Mouse (Mus musculus) lung, postnatal 14 days (tissue): Measurements from ENCODE around the gene Nr2e3.
"Not testable (repeated sequence)": the region's sequence is repeated elsewhere in the genome, so short reads cannot be mapped to it uniquely, and the experiment has no call there.

ENCODE experiments used
- DNase-seq: peaks from one replicate; pipeline ENCODE4 v3.0.0; 2021

Gene Nr2e3

DNA sequence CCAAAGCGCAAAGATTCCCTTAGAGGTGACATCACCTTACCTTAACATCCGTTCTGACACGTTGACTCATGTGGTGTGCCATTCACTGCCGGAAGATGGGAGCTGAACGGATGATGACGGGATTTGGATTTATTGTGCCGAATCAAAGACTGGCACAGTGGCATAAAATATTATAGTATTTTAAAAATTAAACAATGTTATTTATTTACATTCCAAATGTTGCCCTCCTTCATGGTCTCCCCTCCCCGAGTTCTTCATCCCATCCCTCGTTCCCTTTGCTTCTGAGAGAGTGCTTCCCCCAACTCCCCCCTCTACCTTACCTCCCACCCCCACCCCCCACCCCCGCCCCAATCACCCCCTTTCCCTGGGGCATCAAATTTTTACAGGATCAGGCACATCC lies at the start of gene Nr2e3:
TSS of gene Nr2e3 (minus strand) at position 101 of the 400 bp plus-strand sequence.
- no peak for DNase-seq

DNA sequence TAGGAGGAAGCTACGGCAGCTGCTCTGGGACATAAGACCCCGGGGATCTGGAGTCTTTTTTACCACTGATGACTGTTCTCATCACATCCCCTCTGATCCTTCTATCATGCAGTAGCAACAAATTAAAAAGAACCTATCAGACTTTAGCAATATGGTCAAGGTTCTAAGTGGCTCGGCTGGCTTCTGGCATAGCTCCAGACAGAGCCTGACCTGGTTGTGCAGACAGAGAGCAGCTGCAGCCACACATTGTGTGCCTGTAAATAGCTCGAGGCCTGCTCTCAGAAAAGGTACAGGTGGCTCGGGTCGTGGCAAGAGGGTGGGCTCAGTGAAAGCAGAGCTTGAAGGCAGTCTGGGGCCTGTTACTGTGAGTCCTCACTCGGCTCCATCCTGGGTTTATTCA lies 48.5 kb upstream of the Nr2e3 start:
- DNase-seq: no peak

DNA sequence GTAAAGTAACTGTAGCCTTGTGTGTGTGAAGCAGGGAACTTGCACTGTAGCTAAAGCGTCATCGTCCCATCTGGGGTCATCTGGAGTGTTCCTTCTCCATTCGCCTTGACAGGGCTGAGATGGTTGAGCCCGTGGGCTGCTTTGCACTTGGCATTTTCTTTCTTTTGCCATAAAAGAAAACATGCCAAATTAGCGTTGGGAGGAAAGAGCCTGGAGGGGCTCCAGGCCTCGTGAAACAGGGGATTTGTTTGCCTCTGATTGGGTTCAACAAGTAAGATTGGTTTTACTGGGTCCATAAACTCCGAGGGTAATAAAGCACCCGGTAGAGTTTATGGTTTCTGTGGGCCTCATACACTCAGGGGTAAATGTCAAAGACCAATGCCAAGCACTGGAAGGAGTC lies 41.9 kb upstream of the Nr2e3 start:
- DNase-seq: no peak

DNA sequence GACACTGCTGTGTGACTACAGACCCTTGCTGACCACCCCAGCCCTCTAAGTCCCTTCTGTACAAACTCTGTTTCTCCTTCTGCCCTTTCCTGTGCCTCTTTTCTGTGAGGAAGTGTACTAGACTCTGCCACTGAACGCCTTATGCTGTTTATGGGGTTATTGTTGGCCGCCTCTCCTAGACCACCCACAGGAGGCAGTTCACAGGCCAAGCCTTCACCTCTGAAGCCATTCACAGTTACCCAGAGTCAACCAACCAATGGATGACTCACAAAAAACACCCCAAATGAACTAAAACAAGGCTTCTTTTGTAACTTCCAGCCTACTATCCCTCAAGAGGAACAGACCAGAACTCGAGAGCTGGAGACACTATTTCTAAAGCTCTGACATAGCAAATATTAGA lies 41.0 kb upstream of the Nr2e3 start:
- DNase-seq: no peak

- no peak for DNase-seq
Observed at GRCm38 (mm10) chr9:59997725-59998124, 37.3 kb upstream of the Nr2e3 start.

- DNase-seq: no peak
Observed at GRCm38 (mm10) chr9:59991407-59991806, 30.9 kb upstream of the Nr2e3 start.

DNA sequence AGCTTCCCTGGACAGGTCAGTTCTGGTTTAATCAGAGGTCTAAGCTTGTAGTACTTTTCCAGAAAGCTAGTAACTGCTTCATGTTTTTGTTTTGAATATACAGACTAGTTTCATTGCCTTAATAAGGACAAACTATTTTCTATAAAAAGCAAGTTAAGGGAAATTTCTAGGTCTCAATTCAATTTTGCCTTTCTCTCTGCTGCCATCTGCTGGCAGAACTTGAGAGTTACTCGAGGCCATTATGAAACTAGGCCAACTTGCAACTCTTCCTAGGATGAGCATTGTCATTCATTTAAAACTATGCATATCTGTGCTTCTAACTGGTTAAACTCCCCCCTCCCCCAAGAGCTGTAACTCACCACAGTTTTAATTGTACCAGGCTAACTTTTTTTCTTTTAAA lies 29.4 kb upstream of the Nr2e3 start:
- DNase-seq: peak; percentile 75

DNA sequence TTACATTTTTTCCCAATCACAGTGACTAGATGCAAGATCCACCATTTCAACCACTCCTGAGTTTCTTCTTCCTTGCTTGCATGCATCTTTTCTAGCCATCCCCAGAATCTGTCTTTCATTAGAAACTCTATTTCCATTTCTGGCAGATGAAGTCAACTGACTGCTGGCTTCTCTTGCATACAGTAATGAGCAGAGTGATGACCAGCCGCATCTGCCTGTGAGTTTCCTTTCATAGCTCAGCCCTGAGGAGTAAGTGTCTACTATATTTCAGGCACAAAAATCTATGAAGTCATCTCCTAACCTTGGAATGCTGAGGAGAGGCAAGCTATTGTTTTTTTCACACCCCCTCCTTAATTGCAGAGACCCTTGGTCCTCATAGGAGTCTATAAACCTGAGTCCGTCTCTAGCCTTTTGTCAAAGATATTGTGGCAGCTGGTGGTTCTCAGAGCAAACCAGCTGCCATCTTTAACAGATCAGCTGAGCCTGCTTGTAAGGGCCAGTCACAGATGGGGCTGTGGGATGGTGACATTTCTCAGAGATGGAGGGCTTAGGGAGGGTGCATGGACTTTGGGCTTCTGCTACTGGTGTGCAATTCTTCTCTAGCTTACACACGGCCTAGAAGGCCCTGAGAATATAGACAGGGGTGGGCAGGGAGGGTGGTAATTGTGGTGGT lies 25.6 kb upstream of the Nr2e3 start:
- DNase-seq: no peak

GRCm38 (mm10) chr9:59981116-59981515 lies 20.7 kb upstream of the Nr2e3 start:
- no peak for DNase-seq

DNA sequence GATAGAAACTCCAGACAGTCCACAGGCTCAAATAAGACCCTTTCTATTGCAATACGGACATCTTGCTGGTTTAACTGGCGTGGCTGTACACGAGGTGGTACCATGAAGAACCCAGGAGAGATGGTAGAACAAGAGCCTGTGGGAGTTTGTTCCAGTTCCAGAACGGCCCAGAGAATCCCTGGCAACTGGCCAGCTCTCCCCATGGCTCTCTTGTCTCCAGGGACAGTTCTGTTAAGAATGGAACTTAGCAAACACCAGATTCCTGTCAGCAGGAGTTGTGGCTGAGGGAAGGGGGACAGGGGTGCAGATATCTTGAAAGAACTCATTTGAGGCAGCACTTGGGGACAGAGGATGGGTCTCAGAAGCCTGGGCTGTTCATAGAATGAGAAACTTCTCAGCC lies 10.8 kb upstream of the Nr2e3 start:
- peak; percentile 30 for DNase-seq

DNA sequence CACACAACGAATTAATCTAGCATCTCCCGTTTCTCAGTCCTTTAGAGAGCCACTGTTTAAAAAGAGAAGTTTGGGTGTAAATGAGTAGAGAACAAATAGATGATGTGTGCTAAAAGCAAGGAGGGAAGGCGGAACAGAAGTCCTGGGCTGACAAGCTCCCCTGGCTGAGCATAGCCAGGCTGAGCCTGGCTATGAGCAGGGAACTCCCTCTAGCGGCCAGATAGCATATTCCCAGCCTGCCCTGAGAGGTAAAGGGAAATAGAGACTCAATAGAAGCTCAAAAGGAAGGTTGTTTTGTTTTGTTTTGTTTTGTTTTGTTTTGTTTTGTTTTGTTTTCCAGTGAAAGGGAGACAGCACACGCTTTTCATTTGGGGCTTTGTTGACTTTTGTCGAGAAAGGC lies 8.9 kb upstream of the Nr2e3 start:
- peak; percentile 69 for DNase-seq

GRCm38 (mm10) chr9:59965046-59965445 lies 4.6 kb upstream of the Nr2e3 start:
- DNase-seq: no peak

GRCm38 (mm10) chr9:59964367-59964766 lies 3.9 kb upstream of the Nr2e3 start:
- DNase-seq: peak; percentile 47

- DNase-seq: no peak
Observed at GRCm38 (mm10) chr9:59961201-59961955, 919 bp upstream of the Nr2e3 start.

DNA sequence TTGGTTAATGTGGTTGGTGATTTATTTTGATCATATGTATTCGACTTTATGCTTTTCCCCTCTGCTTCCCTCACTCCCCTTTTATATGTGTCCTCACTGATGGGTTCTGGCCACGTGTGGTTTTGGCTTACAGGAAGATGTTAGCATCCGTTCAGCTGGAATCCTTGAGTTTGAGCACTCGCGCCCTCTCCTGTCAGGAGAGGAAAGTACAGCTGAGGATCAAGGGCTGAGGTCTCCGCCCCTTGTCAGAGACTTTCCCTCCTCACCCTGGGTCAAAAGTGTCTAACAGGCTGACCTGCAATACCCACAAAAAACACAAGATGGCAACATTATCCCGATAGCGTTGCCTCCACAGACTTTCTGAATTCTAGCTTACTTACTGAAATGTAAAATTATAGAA lies 1.2 kb downstream of the Nr2e3 start:
- peak; percentile 84 for DNase-seq

- DNase-seq: not testable (repeated sequence)
Observed at GRCm38 (mm10) chr9:59958115-59958514, 2.3 kb downstream of the Nr2e3 start.

DNA sequence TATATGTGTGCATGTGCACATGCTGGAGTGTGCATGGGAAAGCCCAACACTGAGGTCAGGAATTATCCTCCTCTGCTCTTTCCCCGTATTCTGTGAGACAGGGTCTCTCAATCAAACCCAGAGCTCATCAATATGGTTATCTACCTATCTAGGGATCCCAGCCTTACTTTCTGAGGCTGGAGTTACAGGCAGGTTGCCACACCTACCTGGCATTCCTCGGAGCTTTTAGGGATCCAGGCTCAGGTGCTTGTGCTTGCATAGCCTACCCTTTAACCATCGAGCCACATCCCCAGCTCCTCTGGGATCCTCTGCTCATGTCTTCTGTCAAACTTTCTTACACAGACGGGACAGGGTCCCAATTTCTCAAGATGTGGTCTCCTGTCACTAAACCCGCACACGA lies 4.0 kb downstream of the Nr2e3 start:
- no peak for DNase-seq

DNA sequence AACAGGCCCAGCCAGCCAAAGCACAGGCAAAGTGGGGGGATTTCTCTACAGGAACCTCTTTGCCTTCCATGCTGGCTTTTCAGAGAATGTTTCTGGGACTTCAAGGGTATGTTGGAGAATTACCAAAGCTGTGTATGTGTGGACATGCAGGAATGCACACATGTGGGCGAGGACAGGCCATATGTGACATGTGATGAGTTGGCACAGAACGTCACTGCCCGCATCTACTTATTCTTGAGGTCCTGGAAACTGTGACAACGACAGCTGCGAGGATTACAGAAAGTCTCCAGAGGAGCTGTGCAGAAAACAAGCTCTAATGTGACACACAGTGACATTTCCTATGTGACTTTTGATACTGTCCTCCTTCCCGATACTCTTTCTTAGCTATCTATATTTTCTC lies 4.8 kb downstream of the Nr2e3 start:
- DNase-seq: no peak

DNA sequence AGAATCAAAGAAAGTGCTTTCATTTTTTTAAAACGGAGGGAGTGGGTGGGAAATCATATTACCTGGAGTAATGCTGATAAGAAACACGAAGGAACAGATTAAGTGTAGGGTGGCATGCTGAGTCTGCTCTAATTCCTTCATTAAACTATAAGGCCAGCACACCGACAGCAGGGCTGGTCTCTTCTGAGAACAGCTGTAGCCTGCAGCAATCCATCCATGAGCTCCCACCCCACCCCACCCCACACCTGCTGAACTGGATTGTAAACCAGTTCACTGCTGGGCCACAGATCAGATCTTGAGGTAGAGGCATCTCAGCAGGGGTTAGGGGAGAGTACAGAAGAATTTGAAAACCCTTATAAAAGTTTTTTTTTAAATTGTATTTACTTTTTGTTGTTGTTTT lies 5.3 kb downstream of the Nr2e3 start:
- no peak for DNase-seq

GRCm38 (mm10) chr9:59953556-59953955 lies 6.9 kb downstream of the Nr2e3 start:
- DNase-seq: no peak

DNA sequence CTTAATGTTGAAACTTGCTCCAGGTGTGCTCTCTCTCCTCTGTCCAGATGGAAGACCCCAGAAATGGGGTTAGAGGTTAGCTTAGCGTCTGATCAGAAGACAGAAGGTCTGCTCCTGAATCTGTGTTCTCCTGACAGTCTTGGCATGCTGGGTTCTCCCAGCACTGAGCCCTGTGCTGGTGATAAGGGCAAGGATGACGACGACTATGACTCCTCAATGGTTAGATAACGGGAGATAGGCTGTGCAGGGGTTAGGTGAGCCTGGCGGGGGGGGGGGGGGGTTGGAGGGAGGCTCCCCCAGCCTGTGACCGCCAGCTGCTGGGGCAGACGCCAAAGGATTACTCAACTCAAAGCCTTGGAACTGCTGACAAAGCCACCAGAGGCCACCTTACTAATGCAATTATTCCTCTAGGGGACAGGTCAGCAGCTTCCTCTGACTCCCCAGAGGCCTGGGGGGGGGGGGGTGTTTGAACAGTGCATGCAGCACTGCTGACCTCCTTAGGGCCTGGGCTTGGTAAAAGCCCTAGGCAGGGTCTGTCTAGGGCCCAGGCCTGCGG lies 7.9 kb downstream of the Nr2e3 start:
- no peak for DNase-seq

- no peak for DNase-seq
Observed at GRCm38 (mm10) chr9:59951943-59952342, 8.5 kb downstream of the Nr2e3 start.

DNA sequence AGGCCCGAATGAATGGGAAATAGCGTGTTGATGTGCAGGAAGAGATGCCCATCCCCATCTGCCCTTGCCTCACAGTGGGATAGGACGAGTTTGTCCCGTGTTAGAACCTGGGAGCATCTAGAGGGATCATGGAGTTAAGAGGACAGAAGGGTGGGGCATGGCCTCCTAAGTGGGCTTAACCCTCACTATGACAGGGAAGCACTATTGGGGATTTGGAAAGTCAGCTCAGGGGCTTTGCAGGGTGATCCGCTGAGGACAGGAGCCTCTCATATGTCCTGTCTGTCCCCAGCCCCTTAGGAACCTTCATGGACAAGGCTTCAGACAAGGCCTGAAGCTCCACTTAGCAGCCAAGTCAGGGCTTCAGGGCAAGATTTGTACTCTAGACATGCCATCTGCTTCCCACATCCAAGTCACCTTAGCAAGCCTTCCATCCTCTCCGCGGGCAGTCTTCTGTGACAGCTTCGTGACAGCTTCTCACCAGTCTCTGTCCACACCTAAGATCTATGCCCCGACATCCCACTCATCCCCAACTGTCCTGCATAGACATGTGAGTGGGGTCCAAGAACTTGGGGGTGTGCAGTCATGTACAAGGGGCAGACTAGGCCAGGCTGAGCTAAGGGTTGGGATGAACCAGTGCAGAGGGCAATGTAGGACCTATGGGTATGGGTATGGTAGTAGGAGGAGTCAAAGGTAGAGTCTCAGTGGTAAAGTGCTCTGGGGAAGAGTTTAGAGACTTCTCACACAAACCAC lies 9.3 kb downstream of the Nr2e3 start:
- DNase-seq: no peak

GRCm38 (mm10) chr9:59949981-59950380 lies 10.5 kb downstream of the Nr2e3 start:
- no peak for DNase-seq
